Mouse (Mus musculus): ENCODE measurements around the gene Cd81. TPM values are rescaled to one million over a fixed set of nuclear protein-coding genes. Genes with fewer than 3 reads are reported as not detected.
A peak's percentile ranks its signal among the peaks of the same experiment; 100 is the strongest.

Cd81 gene
- polyA plus RNA-seq (2015; fragmentation: Nextera tagmentation; extraction: Ambion mirVana) = 519 and 576 TPM in 2 replicates

DNA sequence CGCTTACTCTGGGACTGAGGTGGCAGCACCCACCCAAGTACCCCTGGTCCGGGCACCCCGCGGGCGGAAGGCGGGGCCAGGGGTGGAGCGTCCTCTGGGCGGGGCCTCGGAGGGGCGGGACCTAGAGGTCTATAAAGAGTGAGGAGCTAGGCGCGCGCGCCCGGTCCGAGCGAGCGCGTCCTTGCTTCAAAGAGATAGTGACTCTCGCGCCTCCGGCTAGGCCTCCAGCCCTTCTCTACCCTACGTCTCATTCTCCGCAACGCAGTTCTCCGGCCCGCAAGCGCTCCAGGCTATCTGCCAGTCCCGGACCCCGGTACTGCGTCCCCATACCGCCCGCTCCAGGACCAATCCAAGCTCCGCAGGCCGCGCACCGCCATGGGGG, at the start of gene Cd81:
Gene Cd81, plus strand, starts transcription at position 114 of the 382 bp plus-strand sequence.
- peak within 1 kb of the TSS; percentile 87 for H3K4me2 ChIP-seq
- ATAC-seq (replicated peaks; ENCODE audit: low FRiP score) = peak; percentile 88
- under 1% methylated on average over 37 of the region's 37 CpGs for WGBS
- peak within 1 kb of the TSS; percentile 97 for H3K4me3 ChIP-seq (replicated peaks)
- no peaks in the 10 kb centered on the region for H3K9me3 ChIP-seq (replicated peaks)
- peak within 1 kb of the TSS; percentile 93 for H3K27ac ChIP-seq
- H3K9ac ChIP-seq = peak within 1 kb of the TSS; percentile 95
- H3K36me3 ChIP-seq = peaks cover 8% of the 10 kb centered on the region; the same call in 1 of the 2 replicates
- H3K27me3 ChIP-seq = no peaks in the 10 kb centered on the region
- H3K4me1 ChIP-seq = peaks cover 49% of the 10 kb centered on the region

DNA sequence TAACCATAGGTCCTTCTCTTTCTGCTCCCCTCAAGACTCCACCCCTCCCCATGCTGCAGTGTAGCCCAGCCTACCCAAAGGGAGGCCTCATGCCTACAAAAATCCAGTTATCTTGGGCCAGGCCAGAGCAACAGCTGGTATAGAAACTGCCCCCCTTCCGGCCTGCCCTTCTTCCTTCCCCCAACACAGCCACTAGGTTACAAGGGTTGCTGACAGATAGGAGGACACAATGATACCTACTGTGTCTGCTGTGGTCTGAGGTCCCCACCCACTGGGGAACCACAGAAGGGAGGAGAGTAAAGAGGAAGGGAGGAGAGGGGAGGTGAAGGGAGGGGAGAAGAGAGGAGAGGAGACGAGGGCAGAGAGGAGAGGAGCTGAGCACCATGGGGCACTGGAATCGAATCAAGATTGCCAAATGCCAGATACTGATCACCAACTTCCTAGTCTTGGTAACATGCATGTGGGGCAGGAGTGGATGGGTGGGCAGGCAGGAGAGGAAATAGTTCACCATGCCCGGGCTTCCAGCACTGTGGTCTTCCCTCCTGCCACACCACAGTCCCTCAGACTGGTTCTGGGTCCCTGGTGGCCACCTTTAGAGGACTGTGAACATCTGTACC, 47.7 kb upstream of the Cd81 start, which contains the start of gene Tspan32:
Gene Tspan32, plus strand, starts transcription at position 320 of the 617 bp plus-strand sequence.
- Histone ChIP-seq H3K4me2 (no peak within 1 kb of the TSS), H3K4me3 (replicated peaks) (no peak within 1 kb of the TSS), H3K27ac (0 out of 2 replicates have a peak within 1 kb of the TSS, but pooled peaks have one; percentile 11), H3K9me3 (replicated peaks) (no peaks in the 10 kb centered on the region), H3K27me3 (no peaks in the 10 kb centered on the region), H3K36me3 (no peaks in the 10 kb centered on the region), H3K4me1 (peaks cover 37% of the 10 kb centered on the region), H3K9ac (no peak within 1 kb of the TSS)
- WGBS = 83% methylated on average over 4 of the region's 4 CpGs
- ATAC-seq (replicated peaks; ENCODE audit: low FRiP score) = no peak

DNA sequence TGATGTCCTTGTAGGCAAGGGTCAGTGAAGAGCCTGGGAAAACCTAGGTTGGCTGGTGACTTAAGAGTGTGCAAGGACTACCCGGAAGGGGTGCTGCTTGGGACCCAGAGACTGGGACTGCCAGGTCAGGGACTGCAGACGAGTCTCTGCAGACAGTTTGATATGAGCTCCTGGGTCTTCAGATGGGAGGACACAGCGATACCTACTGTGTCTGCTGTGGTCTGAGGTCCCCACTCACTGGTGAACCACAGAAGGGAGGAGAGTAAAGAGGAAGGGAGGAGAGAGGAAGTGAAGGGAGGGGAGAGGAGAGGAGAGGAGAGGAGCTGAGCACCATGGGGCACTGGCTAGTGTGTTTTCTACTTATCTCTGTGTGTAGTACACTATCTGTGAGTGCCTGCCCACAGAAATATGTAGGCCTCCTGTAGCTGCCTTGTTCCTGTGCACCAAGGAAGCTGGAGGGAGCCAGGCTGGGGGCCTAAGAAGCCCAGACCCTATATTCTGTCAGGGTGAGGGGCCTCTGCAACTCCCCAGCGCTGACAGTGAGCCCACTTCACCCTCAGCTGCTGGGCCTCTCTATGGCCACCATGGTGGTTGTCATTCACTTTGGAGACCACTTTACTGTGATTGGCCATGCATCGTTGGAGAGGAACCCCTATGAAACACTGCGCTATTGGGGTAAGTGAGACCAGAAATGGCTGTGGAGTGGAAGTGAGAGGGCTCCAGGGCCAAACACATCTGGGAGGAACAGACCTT, 47.0 kb upstream of the Cd81 start:
- no peak overlapping the region for H3K9ac ChIP-seq
- ATAC-seq (replicated peaks; ENCODE audit: low FRiP score) = 0 out of 2 replicates have a peak, but pooled peaks have one; percentile 15
- no peak overlapping the region for H3K4me3 ChIP-seq (replicated peaks)
- no peaks in the 10 kb centered on the region for H3K27me3 ChIP-seq
- 0 out of 2 replicates have a peak overlapping the region, but pooled peaks have one; percentile 11 for H3K27ac ChIP-seq
- H3K4me2 ChIP-seq = no peak overlapping the region
- peaks cover 43% of the 10 kb centered on the region for H3K4me1 ChIP-seq
- H3K36me3 ChIP-seq = no peaks in the 10 kb centered on the region
- no peaks in the 10 kb centered on the region for H3K9me3 ChIP-seq (replicated peaks)
- 82% methylated on average over 6 of the region's 6 CpGs for WGBS

DNA sequence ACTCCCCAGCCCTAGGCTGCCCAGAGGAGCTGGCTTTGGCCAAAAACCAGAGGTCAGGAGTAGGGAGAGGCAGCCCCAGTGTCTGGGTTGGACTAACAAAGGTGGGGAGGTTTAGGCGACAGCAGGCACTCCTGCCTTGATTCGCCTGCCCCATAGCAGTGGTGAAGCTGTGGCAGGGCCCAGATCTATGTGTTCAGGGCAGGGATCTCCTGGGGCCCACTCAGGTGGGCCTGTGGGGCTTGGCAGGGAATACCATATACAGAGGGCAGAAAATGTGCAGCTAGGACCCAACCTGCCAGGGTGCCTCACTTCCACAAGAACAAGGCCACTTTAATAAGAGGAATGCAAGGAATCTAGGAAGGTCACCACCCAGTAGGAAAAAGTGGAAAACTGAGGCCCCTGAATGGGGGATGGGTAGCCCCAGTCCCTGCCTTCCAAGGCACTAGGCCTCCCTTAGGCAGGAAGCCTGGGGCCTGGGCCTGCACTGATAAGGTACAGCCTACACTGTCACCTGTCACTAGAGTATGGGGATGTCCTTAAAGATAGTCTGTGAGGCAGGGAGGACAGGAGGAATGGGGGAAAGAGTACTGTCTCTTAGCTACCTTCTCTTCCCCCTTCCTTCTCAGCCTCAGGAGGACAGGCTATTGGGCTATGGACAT, 46.3 kb upstream of the Cd81 start:
- Histone ChIP-seq H3K4me3 (replicated peaks) (no peak overlapping the region), H3K27me3 (no peaks in the 10 kb centered on the region), H3K4me1 (peaks cover 49% of the 10 kb centered on the region), H3K4me2 (no peak overlapping the region), H3K9me3 (replicated peaks) (no peaks in the 10 kb centered on the region), H3K36me3 (no peaks in the 10 kb centered on the region), H3K27ac (0 out of 2 replicates have a peak overlapping the region, but pooled peaks have one; percentile 11), H3K9ac (no peak overlapping the region)
- 0 out of 2 replicates have a peak, but pooled peaks have one; percentile 40 for ATAC-seq (replicated peaks; ENCODE audit: low FRiP score)
- WGBS = 84% methylated on average over 2 of the region's 2 CpGs

DNA sequence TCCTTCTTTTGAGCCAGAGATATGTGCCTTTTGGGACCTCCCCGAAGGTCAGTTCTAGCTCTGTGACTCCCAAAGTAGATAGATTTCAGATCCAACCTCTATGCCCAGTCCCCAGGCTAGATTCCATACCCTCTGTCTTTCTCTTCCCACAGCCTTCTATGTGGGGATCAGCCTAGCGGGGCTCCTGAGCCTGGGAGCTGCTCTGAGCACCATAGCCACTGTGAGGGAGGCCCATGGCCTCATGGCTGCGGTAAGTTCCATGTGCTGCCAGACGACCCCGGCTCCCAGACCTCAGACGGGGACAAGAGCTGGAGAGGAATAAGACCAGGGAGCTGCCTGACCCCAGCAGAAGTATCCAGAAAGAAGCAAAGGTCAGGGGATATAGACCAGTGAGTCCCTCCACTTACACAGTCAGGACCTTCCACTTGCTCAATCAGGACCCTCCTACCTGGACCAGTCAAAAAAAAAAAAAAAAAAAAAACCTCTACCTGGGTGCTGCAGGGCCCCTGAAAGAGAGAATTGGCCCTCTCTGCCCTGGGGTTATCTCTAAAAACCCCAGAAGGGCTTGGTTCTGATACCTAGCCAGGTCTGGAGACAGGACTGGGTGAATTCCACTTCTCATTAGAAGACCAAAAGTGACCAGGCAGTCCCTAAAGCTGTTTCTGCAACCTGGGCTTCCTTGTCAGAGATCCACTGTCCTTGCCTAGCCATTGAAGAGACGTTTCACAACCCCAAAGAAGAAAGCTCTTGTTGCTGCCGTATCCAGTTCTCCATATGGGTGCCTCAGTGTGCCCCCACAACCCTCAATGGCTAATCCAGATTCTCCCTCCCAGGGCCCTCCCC, 45.6 kb upstream of the Cd81 start:
- H3K4me2 ChIP-seq = 0 out of 2 replicates have a peak overlapping the region, but pooled peaks have one; percentile 33
- H3K4me1 ChIP-seq = peaks cover 57% of the 10 kb centered on the region
- H3K27ac ChIP-seq = peak overlapping the region; percentile 93; the same call in 1 of the 2 replicates
- H3K27me3 ChIP-seq = no peaks in the 10 kb centered on the region
- H3K4me3 ChIP-seq (replicated peaks) = no peak overlapping the region
- WGBS = 86% methylated on average over 8 of the region's 8 CpGs
- ATAC-seq (replicated peaks; ENCODE audit: low FRiP score) = no peak
- no peak overlapping the region for H3K9ac ChIP-seq
- H3K9me3 ChIP-seq (replicated peaks) = no peaks in the 10 kb centered on the region
- no peaks in the 10 kb centered on the region for H3K36me3 ChIP-seq

DNA sequence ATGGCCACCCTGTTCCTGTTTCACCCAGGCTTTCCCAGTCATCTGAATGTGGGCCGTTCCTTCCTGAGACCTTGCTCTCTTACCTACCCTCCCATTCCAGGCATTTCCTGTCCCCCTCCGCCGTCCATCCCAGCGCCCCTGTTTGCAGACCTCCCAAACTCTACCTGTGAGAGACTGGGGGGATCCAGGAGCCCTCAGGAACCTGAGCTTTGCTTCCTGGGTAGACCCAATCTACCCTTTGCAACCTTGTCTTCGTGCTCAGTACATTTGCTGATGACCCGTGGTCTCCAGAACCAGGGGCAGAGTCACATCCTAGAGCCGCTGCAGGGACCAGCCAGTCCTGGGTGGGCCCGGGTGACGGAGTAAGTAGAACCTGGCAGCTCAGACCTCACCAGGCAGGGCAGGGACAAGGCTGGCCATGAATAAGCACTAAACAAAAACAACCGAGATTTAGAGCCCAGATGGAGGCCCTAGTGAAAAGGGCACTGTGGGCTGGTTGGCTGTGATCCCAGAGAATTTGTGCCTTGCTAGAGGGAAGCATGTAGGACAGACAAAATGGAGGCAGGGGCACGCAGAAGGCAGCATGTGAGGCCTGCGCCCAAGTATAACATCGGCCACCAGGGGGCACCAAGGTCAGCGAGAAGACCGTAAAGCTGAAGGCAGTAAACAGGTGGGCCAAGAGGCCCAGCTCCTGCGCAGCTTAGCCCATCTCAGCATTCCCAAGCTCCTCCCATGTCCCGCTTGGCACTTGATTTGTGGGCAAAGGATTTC, 44.8 kb upstream of the Cd81 start:
- H3K9me3 ChIP-seq (replicated peaks) = no peaks in the 10 kb centered on the region
- H3K4me2 ChIP-seq = peak overlapping the region; percentile 33
- 0 out of 2 replicates have a peak overlapping the region, but pooled peaks have one; percentile 17 for H3K9ac ChIP-seq
- H3K27me3 ChIP-seq = no peaks in the 10 kb centered on the region
- peak overlapping the region; percentile 93 for H3K27ac ChIP-seq
- 41% methylated on average over 17 of the region's 17 CpGs for WGBS
- H3K4me3 ChIP-seq (replicated peaks) = no peak overlapping the region
- no peaks in the 10 kb centered on the region for H3K36me3 ChIP-seq
- peak; percentile 73 for ATAC-seq (replicated peaks; ENCODE audit: low FRiP score)
- H3K4me1 ChIP-seq = peaks cover 63% of the 10 kb centered on the region

DNA sequence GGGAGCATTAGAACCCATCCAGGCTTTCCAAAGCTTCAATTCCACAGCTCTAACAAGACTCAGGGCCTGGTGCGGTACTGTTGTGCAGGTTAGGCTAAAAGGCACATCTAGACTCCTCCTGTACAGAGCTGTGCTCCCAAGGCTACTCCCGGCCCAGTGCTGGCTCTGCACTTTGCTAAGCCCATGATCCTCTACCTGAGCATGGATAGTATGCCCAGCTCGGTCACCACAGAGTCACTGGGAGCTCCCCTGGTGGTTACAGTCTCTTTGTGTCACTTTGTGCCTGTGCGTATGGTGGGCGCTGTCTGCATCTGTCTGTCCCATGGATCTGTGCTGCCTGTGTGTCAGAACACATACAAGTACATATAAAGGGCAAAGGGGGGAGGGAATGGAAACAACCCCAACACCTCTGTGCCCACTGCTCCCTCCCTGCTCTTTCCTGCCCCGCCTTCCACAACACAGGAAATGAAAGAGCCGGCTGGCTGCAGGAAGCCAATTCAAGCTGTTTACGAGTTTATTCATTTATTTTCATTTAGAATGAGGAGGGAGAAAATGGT, 44.1 kb upstream of the Cd81 start:
- Histone ChIP-seq H3K4me2 (peak overlapping the region; percentile 33), H3K27ac (peak overlapping the region; percentile 93), H3K36me3 (no peaks in the 10 kb centered on the region), H3K9me3 (replicated peaks) (no peaks in the 10 kb centered on the region), H3K27me3 (no peaks in the 10 kb centered on the region), H3K9ac (no peak overlapping the region), H3K4me3 (replicated peaks) (no peak overlapping the region), H3K4me1 (peaks cover 67% of the 10 kb centered on the region)
- peak; percentile 30 for ATAC-seq (replicated peaks; ENCODE audit: low FRiP score)
- 40% methylated on average over 8 of the region's 8 CpGs for WGBS

DNA sequence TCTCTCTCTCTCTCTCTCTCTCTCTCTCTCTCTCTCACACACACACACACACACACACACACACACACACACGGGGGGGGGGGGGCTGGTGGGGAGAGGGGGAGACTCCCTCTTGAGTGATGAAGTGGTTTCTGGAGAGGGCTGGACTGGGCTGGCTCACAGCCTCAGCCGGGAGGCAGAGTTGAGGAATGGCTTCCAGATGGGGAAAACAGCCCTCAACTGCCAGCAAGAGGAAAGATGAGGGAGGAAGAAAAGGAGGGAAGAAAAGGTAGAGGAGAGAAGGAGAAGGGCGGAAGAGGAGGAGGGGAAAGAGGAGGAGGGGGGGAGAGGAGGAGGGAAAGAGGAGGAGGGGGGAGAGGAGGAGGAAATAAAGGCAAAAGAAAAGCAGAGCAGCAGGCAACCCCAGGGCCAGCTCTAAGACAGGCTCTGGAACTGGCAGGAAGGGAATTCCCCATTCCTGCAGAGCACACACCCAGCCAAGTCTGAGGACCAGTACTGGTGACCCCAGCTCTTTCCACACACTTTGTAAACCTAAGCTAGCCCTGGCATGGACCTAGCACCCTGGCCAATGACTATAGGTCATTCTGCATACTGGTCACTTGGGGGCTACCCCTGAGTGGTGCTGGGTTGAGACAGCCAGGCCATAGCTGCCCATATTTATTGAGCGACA, 43.4 kb upstream of the Cd81 start:
- peak overlapping the region; percentile 33 for H3K4me2 ChIP-seq
- 37% methylated on average over 3 of the region's 4 CpGs for WGBS
- peak; percentile 33; the same call in 1 of the 2 replicates for ATAC-seq (replicated peaks; ENCODE audit: low FRiP score)
- no peaks in the 10 kb centered on the region for H3K9me3 ChIP-seq (replicated peaks)
- H3K9ac ChIP-seq = no peak overlapping the region
- H3K4me1 ChIP-seq = peaks cover 74% of the 10 kb centered on the region
- H3K36me3 ChIP-seq = no peaks in the 10 kb centered on the region
- H3K27ac ChIP-seq = peak overlapping the region; percentile 93
- H3K4me3 ChIP-seq (replicated peaks) = no peak overlapping the region
- H3K27me3 ChIP-seq = no peaks in the 10 kb centered on the region

DNA sequence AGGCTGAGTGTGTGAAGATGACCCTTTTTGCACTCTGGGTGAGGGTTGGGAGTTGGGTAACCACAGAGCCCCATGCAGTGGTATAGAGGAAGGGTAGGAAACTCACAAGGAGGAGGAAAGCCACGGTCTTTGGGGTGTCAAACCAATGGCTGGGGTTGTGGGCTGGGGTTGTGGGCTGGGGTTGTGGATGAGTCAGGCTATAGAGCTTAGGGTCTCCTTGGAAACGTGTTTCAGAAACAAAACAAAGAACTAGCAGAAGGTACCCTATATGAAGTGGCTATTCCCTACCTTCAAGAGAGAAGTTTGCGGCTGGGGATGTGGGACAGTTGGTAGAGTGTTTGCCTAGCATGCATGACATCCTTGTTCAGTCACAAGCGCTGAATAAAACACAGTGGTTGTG, 42.5 kb upstream of the Cd81 start:
- Histone ChIP-seq H3K9me3 (replicated peaks) (no peaks in the 10 kb centered on the region), H3K27me3 (no peaks in the 10 kb centered on the region), H3K36me3 (no peaks in the 10 kb centered on the region), H3K4me2 (no peak overlapping the region), H3K4me1 (peaks cover 77% of the 10 kb centered on the region), H3K4me3 (replicated peaks) (no peak overlapping the region), H3K9ac (no peak overlapping the region), H3K27ac (peak overlapping the region; percentile 93)
- 83% methylated on average over 4 of the region's 4 CpGs for WGBS
- no peak for ATAC-seq (replicated peaks; ENCODE audit: low FRiP score)

DNA sequence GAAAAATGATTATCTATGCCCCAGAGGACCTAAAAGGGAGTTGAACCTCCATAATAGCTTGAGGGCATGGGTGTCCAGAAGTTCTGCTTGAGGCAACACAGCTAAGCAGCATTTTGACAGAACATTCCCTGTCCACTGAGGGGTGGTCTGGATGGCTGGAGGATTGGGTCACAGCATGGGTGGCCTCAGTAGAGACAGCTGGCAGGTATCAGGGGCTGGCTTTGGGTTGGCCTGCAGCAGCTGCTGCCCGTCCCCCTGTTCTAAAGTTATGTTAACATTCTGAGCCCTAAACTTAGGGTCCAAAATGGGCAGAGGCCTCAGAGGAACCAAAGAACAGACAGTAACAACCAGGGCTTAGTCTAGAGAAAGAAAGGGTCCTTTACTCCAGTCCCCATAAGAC, 41.3 kb upstream of the Cd81 start:
- H3K4me1 ChIP-seq = peaks cover 82% of the 10 kb centered on the region

More for the DNA sequence above, 41.3 kb upstream of the Cd81 start:
- H3K27ac ChIP-seq = no peak overlapping the region
- no peak for ATAC-seq (replicated peaks; ENCODE audit: low FRiP score)
- H3K9me3 ChIP-seq (replicated peaks) = no peaks in the 10 kb centered on the region
- no peaks in the 10 kb centered on the region for H3K36me3 ChIP-seq
- no peaks in the 10 kb centered on the region for H3K27me3 ChIP-seq
- H3K4me2 ChIP-seq = no peak overlapping the region
- H3K4me3 ChIP-seq (replicated peaks) = no peak overlapping the region
- no peak overlapping the region for H3K9ac ChIP-seq
- 72% methylated on average over 1 of the region's 1 CpGs for WGBS
